Mouse (Mus musculus) liver, adult 2 months (tissue): ENCODE data around the gene Ctxn1. TPM values are rescaled to one million over a fixed set of nuclear protein-coding genes. Genes with fewer than 3 reads are reported as not detected.
"Not testable (repeated sequence)": the region's sequence is repeated elsewhere in the genome, so short reads cannot be mapped to it uniquely, and the experiment has no call there.

Experiments used
- DNase-seq: peaks from one replicate; pipeline ENCODE4 v3.0.0-alpha.2; 2011; ENCODE audit warnings: low read depth, low spot score; ENCODE audit errors: extremely low read depth
- H3K27ac ChIP-seq: fragments of 200-500 bp; replicated peaks from 2 replicates; pipeline ENCODE4 v1.5.1; 2012; ENCODE audit warnings: low read depth, mild to moderate bottlenecking, control low read depth, inconsistent platforms, low read length; ENCODE audit not compliant: insufficient read depth
- H3K27me3 ChIP-seq: fragments of 200-500 bp; 2 replicates; pipeline ENCODE4 v1.6.1; 2012; ENCODE audit warnings: mild to moderate bottlenecking, moderate library complexity, low read length, inconsistent platforms; ENCODE audit not compliant: control insufficient read depth, insufficient read depth
- H3K36me3 ChIP-seq: fragments of 200-500 bp; 2 replicates; pipeline ENCODE4 v1.6.1; 2012; ENCODE audit warnings: low read length, inconsistent platforms; ENCODE audit not compliant: control insufficient read depth, insufficient read depth
- H3K4me1 ChIP-seq: fragments of 200-500 bp; 2 replicates; pipeline ENCODE4 v1.6.1; 2011; ENCODE audit warnings: low read length; ENCODE audit not compliant: control insufficient read depth, insufficient read depth
- H3K4me3 ChIP-seq: fragments of 200-500 bp; 2 replicates; pipeline ENCODE4 v1.5.1; 2011; ENCODE audit warnings: low read depth, mild to moderate bottlenecking, control low read depth, low read length, moderate library complexity; ENCODE audit not compliant: insufficient read depth
- H3K79me2 ChIP-seq: fragments of 200-500 bp; 2 replicates; pipeline ENCODE4 v1.6.1; 2012; ENCODE audit warnings: inconsistent platforms, mild to moderate bottlenecking, low read length, moderate library complexity; ENCODE audit not compliant: control insufficient read depth, insufficient read depth
- H3K9ac ChIP-seq: fragments of 200-500 bp; 2 replicates; pipeline ENCODE4 v1.6.1; 2012; ENCODE audit warnings: low read depth, mild to moderate bottlenecking, control low read depth, inconsistent platforms, low read length
- CTCF ChIP-seq: fragments of 200-500 bp; IDR thresholded peaks from 2 replicates; pipeline ENCODE4 v1.5.1; 2011; ENCODE audit warnings: low read depth, low read length, control low read depth
- POLR2A ChIP-seq: fragments of 200-500 bp; IDR thresholded peaks from 2 replicates; pipeline ENCODE4 v1.6.1; 2011; ENCODE audit warnings: low read length, control low read depth; ENCODE audit not compliant: insufficient read depth; ENCODE audit errors: extremely low read depth
- WGBS: fragments of 180-500 bp; shearing (Covaris S2); methylation state at CpG from one replicate; pipeline ENCODE4 v1.1.7; 2018; 5-methylcytosine and 5-hydroxymethylcytosine counted together
- polyA plus RNA-seq: library from polyadenylated mRNA; depleted of rRNA; stranded (reverse); fragments of >200 nt; gene quantifications from 2 replicates; pipeline ENCODE4 v1.2.3, GENCODE M21; 2012
- total RNA-seq: library from RNA; depleted of rRNA; stranded (reverse); fragments of >200 nt; gene quantifications from 2 replicates; pipeline ENCODE4 v1.2.3, GENCODE M21; 2014

Ctxn1 gene
- total and polyA plus RNA-seq, 2 experiments, result 0.28 to 2.0 TPM

GRCm38 (mm10) chr8:4259805-4260170 is 714 bp upstream of the Ctxn1 start:
- Histone ChIP-seq H3K4me1 (0 out of 2 replicates have a peak, but pooled peaks cover 3% of the 10 kb centered on the region), H3K9ac (no peak overlapping the region), H3K4me3 (no peak overlapping the region), H3K36me3 (peaks cover 5% of the 10 kb centered on the region), H3K79me2 (no peaks in the 10 kb centered on the region), H3K27me3 (no peaks in the 10 kb centered on the region), H3K27ac (no peak overlapping the region)
- TF ChIP-seq POLR2A (no peak), CTCF (no peak)
- WGBS, result 92% methylated on average over 4 of the region's 4 CpGs
- DNase-seq, result no peak

GRCm38 (mm10) chr8:4258678-4259077 is 396 bp downstream of the Ctxn1 start:
- H3K27ac ChIP-seq, result no peak overlapping the region
- no peaks in the 10 kb centered on the region for H3K27me3 ChIP-seq
- TF ChIP-seq POLR2A (no peak), CTCF (no peak)
- DNase-seq, result no peak
- H3K36me3 ChIP-seq, result peaks cover 5% of the 10 kb centered on the region
- H3K4me1 ChIP-seq, result peaks cover 5% of the 10 kb centered on the region
- WGBS, result 1% methylated on average over 32 of the region's 32 CpGs
- H3K9ac ChIP-seq, result no peak overlapping the region
- no peaks in the 10 kb centered on the region for H3K79me2 ChIP-seq
- H3K4me3 ChIP-seq, result peak overlapping the region; percentile 33; the same call in 1 of the 2 replicates

GRCm38 (mm10) chr8:4258233-4258632 is 841 bp downstream of the Ctxn1 start:
- H3K4me3 ChIP-seq, result peak overlapping the region; percentile 33; the same call in 1 of the 2 replicates
- no peak for TF ChIP-seq POLR2A
- peak; percentile 84 for TF ChIP-seq CTCF
- no peak overlapping the region for H3K9ac ChIP-seq
- H3K79me2 ChIP-seq, result no peaks in the 10 kb centered on the region
- no peak overlapping the region for H3K27ac ChIP-seq
- H3K36me3 ChIP-seq, result peaks cover 5% of the 10 kb centered on the region
- WGBS, result 10% methylated on average over 35 of the region's 35 CpGs
- DNase-seq, result no peak
- no peaks in the 10 kb centered on the region for H3K27me3 ChIP-seq
- peaks cover 5% of the 10 kb centered on the region for H3K4me1 ChIP-seq

- no peak overlapping the region for H3K4me3 ChIP-seq
- no peak overlapping the region for H3K27ac ChIP-seq
- 94% methylated on average over 4 of the region's 4 CpGs for WGBS
- H3K36me3 ChIP-seq, result peaks cover 5% of the 10 kb centered on the region
- no peak overlapping the region for H3K9ac ChIP-seq
- no peak for DNase-seq
- no peaks in the 10 kb centered on the region for H3K27me3 ChIP-seq
- H3K4me1 ChIP-seq, result peaks cover 8% of the 10 kb centered on the region
- TF ChIP-seq CTCF (no peak), POLR2A (no peak)
- H3K79me2 ChIP-seq, result no peaks in the 10 kb centered on the region
Observed at GRCm38 (mm10) chr8:4257350-4257749, 1.7 kb downstream of the Ctxn1 start.

GRCm38 (mm10) chr8:4256911-4257310 is 2.2 kb downstream of the Ctxn1 start:
- peaks cover 5% of the 10 kb centered on the region for H3K36me3 ChIP-seq
- no peak overlapping the region for H3K9ac ChIP-seq
- peaks cover 9% of the 10 kb centered on the region for H3K4me1 ChIP-seq
- no peak overlapping the region for H3K4me3 ChIP-seq
- H3K27me3 ChIP-seq, result no peaks in the 10 kb centered on the region
- TF ChIP-seq POLR2A (no peak), CTCF (no peak)
- WGBS, result 69% methylated on average over 4 of the region's 4 CpGs
- no peaks in the 10 kb centered on the region for H3K79me2 ChIP-seq
- H3K27ac ChIP-seq, result no peak overlapping the region
- DNase-seq, result no peak

GRCm38 (mm10) chr8:4255471-4255870 is 3.6 kb downstream of the Ctxn1 start:
- not testable (repeated sequence) for H3K79me2 ChIP-seq, H3K4me1 ChIP-seq, H3K36me3 ChIP-seq, DNase-seq, H3K4me3 ChIP-seq, H3K9ac ChIP-seq, H3K27me3 ChIP-seq, H3K27ac ChIP-seq
- 89% methylated on average over 7 of the region's 7 CpGs for WGBS
